Mouse (Mus musculus) heart, embryonic 13.5 days (tissue): ENCODE measurements around the gene Mon1b. TPM values are rescaled to one million over a fixed set of nuclear protein-coding genes. Genes with fewer than 3 reads are reported as not detected.

Source experiments
- ATAC-seq: fragments of 200-750 bp; cut with Nextera tagmentation; 2 replicates; pipeline ENCODE4 v1.8.0; 2017; ENCODE audit warnings: moderate TSS enrichment; ENCODE audit not compliant: insufficient number of reproducible peaks, low FRiP score, low TSS enrichment; ENCODE audit errors: extremely low read depth
- H3K27ac ChIP-seq: fragments of 300-500 bp; sonication (generic); replicated peaks from 2 replicates; pipeline ENCODE4 v1.5.1; 2015; ENCODE audit warnings: moderate library complexity, mild to moderate bottlenecking, inconsistent platforms
- H3K27me3 ChIP-seq: fragments of 300-500 bp; sonication (generic); replicated peaks from 2 replicates; pipeline ENCODE4 v1.6.1; 2015; ENCODE audit warnings: mild to moderate bottlenecking, inconsistent platforms
- H3K36me3 ChIP-seq: fragments of 300-500 bp; sonication (generic); 2 replicates; pipeline ENCODE4 v1.6.1; 2015; ENCODE audit warnings: mild to moderate bottlenecking, inconsistent platforms
- H3K4me1 ChIP-seq: fragments of 300-500 bp; sonication (generic); 2 replicates; pipeline ENCODE4 v1.6.1; 2015; ENCODE audit warnings: inconsistent platforms
- H3K4me2 ChIP-seq: fragments of 300-500 bp; sonication (generic); 2 replicates; pipeline ENCODE4 v1.6.1; 2015; ENCODE audit warnings: inconsistent platforms, mild to moderate bottlenecking, moderate library complexity
- H3K4me3 ChIP-seq: fragments of 300-500 bp; sonication (generic); 2 replicates; pipeline ENCODE4 v1.5.1; 2015; ENCODE audit warnings: moderate library complexity, mild to moderate bottlenecking, inconsistent platforms
- H3K9ac ChIP-seq: fragments of 300-500 bp; sonication (generic); 2 replicates; pipeline ENCODE4 v1.6.1; 2015; ENCODE audit warnings: inconsistent platforms, mild to moderate bottlenecking, moderate library complexity
- H3K9me3 ChIP-seq: fragments of 300-500 bp; sonication (generic); 2 replicates; pipeline ENCODE4 v1.6.1; 2016; ENCODE audit warnings: inconsistent platforms
- WGBS: fragments of 180-500 bp; shearing (Covaris S2); methylation state at CpG from one replicate; pipeline ENCODE4 v1.1.7; 2015; ENCODE audit warnings: mixed read lengths; 5-methylcytosine and 5-hydroxymethylcytosine counted together
- polyA plus RNA-seq: library from polyadenylated mRNA; unstranded; fragments of >200 nt; fragmentation: Nextera tagmentation; extraction: Ambion mirVana; gene quantifications from 2 replicates; pipeline ENCODE4 v1.2.1, GENCODE M21; 2015

The Mon1b gene
- polyA plus RNA-seq, 1 experiment from 2014 or later: 4.9 TPM

GRCm38 (mm10) chr8:113674611-113675010 lies 39.2 kb downstream of the Mon1b start:
- 58% methylated on average over 3 of the region's 3 CpGs for WGBS
- no peaks in the 10 kb centered on the region for H3K27me3 ChIP-seq
- no peaks in the 10 kb centered on the region for H3K9me3 ChIP-seq
- no peak overlapping the region for H3K4me2 ChIP-seq
- no peak overlapping the region for H3K9ac ChIP-seq
- H3K36me3 ChIP-seq: no peaks in the 10 kb centered on the region
- H3K27ac ChIP-seq: no peak overlapping the region
- no peaks in the 10 kb centered on the region; the same call in 1 of the 2 replicates for H3K4me1 ChIP-seq
- ATAC-seq: no peak
- no peak overlapping the region for H3K4me3 ChIP-seq

- no peaks in the 10 kb centered on the region for H3K27me3 ChIP-seq
- ATAC-seq: no peak
- H3K4me2 ChIP-seq: no peak overlapping the region
- no peaks in the 10 kb centered on the region for H3K36me3 ChIP-seq
- 60% methylated on average over 2 of the region's 2 CpGs for WGBS
- H3K4me1 ChIP-seq: no peaks in the 10 kb centered on the region; the same call in 1 of the 2 replicates
- no peaks in the 10 kb centered on the region for H3K9me3 ChIP-seq
- H3K9ac ChIP-seq: no peak overlapping the region
- no peak overlapping the region for H3K27ac ChIP-seq
- H3K4me3 ChIP-seq: no peak overlapping the region
Measured at GRCm38 (mm10) chr8:113675281-113675680, 39.9 kb downstream of the Mon1b start.

- ATAC-seq: no peak
Measured at GRCm38 (mm10) chr8:113676811-113677210, 41.4 kb downstream of the Mon1b start.

GRCm38 (mm10) chr8:113679361-113679760 lies 44.0 kb downstream of the Mon1b start:
- no peak overlapping the region for H3K27ac ChIP-seq
- H3K4me2 ChIP-seq: no peak overlapping the region
- H3K4me3 ChIP-seq: no peak overlapping the region
- 47% methylated on average over 3 of the region's 3 CpGs for WGBS
- no peaks in the 10 kb centered on the region for H3K27me3 ChIP-seq
- H3K36me3 ChIP-seq: no peaks in the 10 kb centered on the region
- no peak for ATAC-seq
- H3K9me3 ChIP-seq: no peaks in the 10 kb centered on the region
- no peaks in the 10 kb centered on the region for H3K4me1 ChIP-seq
- no peak overlapping the region for H3K9ac ChIP-seq

More at GRCm38 (mm10) chr8:113676811-113677210, 41.4 kb downstream of the Mon1b start:
- Histone ChIP-seq H3K27ac (no peak overlapping the region), H3K4me2 (no peak overlapping the region), H3K4me1 (no peaks in the 10 kb centered on the region; the same call in 1 of the 2 replicates), H3K27me3 (no peaks in the 10 kb centered on the region), H3K36me3 (no peaks in the 10 kb centered on the region), H3K9me3 (no peaks in the 10 kb centered on the region), H3K9ac (no peak overlapping the region), H3K4me3 (no peak overlapping the region)
- WGBS: 75% methylated on average over 1 of the region's 1 CpGs

- no peak for ATAC-seq
Measured at GRCm38 (mm10) chr8:113687889-113688542, 52.6 kb downstream of the Mon1b start.

GRCm38 (mm10) chr8:113688543-113688915 lies 53.1 kb downstream of the Mon1b start:
- WGBS: 79% methylated on average over 8 of the region's 8 CpGs
- Histone ChIP-seq H3K4me2 (no peak overlapping the region), H3K9me3 (no peaks in the 10 kb centered on the region), H3K36me3 (no peaks in the 10 kb centered on the region), H3K27me3 (no peaks in the 10 kb centered on the region), H3K4me1 (no peaks in the 10 kb centered on the region), H3K4me3 (no peak overlapping the region), H3K27ac (no peak overlapping the region), H3K9ac (no peak overlapping the region)
- no peak for ATAC-seq

More at GRCm38 (mm10) chr8:113687889-113688542, 52.6 kb downstream of the Mon1b start:
- Histone ChIP-seq H3K9ac (no peak overlapping the region), H3K36me3 (no peaks in the 10 kb centered on the region), H3K9me3 (no peaks in the 10 kb centered on the region), H3K27me3 (no peaks in the 10 kb centered on the region), H3K4me2 (no peak overlapping the region), H3K27ac (no peak overlapping the region), H3K4me1 (no peaks in the 10 kb centered on the region), H3K4me3 (no peak overlapping the region)
- WGBS: 71% methylated on average over 17 of the region's 17 CpGs

- no peaks in the 10 kb centered on the region for H3K27me3 ChIP-seq
- no peak overlapping the region for H3K4me3 ChIP-seq
- H3K4me1 ChIP-seq: no peaks in the 10 kb centered on the region
- H3K36me3 ChIP-seq: no peaks in the 10 kb centered on the region
- H3K9ac ChIP-seq: no peak overlapping the region
- no peak overlapping the region for H3K4me2 ChIP-seq
- no peak for ATAC-seq
- no peaks in the 10 kb centered on the region for H3K9me3 ChIP-seq
- WGBS: 76% methylated on average over 14 of the region's 14 CpGs
- no peak overlapping the region for H3K27ac ChIP-seq
Measured at GRCm38 (mm10) chr8:113691622-113692343, 56.4 kb downstream of the Mon1b start.

Other genes starting within 250 kb of the Mon1b start
- not detected in 2 replicates for gene Syce1l, start 7.6 kb downstream of the Mon1b start, polyA plus RNA-seq
- gene Adamts18, start 213.2 kb downstream of the Mon1b start, polyA plus RNA-seq: 1.6 and 2.5 TPM in 2 replicates